Mouse (Mus musculus) embryo, embryonic 9.5 days (tissue): ENCODE data around the gene Slc51a.
"Not testable (repeated sequence)": the region's sequence is repeated elsewhere in the genome, so short reads cannot be mapped to it uniquely, and the experiment has no call there.

Experiments used
- DNase-seq: peaks from one replicate; pipeline ENCODE4 v3.0.0-alpha.2; 2017; ENCODE audit errors: extremely low spot score

Slc51a gene

DNA sequence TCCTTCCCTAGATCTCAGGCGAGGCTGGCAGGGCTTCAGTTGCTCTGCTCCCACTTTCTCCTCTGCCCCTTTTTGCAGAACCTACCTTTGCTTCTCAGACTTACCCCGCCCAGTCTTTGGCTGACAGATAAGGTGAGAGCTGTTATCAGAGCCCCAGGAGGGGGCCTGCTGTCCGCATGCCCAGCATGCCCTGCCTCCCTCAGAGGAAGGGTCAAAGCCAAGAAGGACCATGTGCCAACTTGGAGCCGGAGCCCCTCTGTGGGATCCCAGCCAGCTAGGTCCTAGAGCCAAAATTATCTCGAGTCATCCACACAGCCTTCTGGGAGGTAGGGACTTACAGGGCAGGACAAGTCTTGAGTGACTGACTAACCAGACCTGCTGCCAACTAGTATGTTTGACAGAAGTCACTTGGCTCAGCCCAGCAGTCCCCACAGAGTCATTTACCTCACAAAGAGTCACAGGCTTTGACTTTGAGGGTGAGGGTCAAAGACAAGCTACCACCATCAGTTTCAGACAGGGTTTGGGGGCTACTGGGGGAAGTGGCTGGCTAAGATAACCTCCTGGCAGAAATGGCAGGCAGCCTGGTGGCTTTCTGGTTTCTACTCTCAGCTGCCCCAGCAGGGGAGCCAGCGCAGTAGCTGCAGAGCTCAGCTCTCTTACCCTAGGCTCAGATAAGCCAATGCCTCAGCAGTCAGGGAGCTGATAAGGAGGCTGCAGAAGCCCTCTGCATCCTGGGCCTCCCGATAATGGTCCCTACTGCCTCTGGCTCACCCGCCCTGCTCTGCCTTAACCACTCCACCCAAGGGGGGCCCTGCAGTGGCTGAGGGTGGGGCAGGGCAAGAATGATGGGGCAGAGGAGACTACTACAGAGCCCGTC, 21.6 kb upstream of the Slc51a start:
- DNase-seq, result no peak

GRCm38 (mm10) chr16:32508506-32509065, 20.9 kb upstream of the Slc51a start:
- DNase-seq, result no peak

- DNase-seq, result no peak
These were observed 20.4 kb upstream of the Slc51a start for GRCm38 (mm10) chr16:32508035-32508434.

DNA sequence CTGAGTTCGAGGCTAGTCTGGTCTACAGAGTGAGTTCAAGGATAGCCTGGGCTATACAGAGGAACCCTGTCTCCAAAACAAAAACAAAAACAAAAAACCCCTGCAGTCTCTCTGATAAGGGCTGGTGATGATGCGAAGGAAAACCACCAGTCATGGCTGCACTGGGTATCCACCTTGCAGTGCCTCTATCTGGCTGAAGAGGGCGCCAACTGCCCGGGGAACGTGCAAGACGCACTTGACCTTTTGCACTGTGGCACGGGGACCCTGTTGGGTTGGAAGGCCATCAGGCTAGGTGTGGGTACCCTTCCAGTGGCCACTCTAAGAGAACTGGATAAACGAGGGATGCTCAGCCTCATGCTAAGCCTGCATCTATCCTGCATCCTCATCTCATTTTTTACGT, 19.7 kb upstream of the Slc51a start:
- DNase-seq, result peak; percentile 78

DNA sequence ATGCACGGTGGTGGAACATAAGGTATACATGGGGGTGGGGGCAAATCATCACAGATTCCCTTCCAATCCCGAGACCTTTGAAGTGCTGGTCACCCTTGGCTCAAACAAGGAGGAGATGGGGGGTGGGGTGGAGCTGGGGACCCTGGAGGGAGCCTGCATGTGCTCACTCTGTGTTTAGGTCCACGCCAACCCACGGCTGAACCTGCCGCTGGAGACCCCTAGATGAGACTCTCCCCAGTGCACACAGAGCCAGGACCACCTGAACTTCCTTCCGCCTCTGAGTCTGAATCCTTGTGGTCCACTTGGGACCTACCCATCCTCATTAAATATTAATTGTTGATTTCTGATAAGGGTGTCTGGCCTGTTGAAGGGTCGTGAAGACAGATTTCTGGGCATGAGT, 19.2 kb upstream of the Slc51a start:
- DNase-seq, result no peak

GRCm38 (mm10) chr16:32506298-32506697, 18.6 kb upstream of the Slc51a start:
- DNase-seq, result no peak

- DNase-seq, result no peak
These were observed 16.0 kb upstream of the Slc51a start for GRCm38 (mm10) chr16:32503633-32504032.

DNA sequence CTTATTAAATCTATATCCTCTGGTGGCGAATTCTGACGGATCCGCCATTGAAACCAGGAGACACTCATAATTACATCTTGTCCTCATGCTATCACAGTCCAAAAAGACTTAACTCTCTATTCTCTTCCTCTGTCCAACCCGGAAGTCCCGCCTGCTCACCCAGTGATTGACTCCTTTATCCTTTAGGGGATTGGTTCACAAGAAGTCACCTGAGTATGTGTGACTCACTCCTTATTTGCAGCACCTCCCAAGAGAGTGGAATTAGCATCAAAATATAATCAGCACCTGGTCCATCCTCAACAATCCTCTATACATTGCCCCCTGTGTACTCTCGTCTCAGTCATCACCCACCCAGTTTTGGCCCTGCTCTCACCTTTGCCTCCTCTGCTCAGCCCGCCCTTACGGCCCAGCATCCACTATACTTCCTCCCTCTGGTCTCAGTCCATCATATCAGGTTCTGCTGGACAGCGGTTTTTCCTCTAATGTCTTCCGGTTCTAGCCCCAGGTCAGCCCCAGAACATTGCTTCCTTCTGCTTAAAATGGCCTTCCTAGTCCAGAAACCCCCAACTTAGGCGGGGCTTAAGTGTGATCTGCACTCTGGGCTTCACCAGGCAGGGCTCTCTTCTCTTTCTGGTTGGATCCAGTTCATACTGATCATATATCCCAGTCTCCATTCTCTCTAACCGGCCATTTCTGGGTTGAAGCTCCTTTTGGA, 15.1 kb upstream of the Slc51a start:
- DNase-seq, result no peak

DNA sequence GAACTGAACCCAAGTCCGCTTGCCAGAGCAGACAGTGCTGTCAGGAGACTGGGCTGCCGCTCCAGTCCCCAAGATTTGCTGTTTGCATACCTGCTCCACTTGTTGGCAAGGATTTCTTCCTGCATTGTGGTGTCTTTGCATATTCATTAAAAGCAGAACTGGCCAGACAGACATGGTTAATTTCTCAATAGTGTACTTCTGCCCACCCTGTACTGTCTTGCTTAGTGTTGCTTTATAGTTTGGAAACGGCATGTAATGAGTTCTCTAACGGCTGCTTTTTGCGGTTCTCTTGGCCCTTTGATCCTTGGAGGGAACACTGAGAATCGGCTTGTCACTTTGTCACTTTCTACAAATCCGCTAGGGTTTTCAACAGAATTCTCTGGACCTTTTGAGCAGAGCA, 13.8 kb upstream of the Slc51a start:
- no peak for DNase-seq

- peak; percentile 92 for DNase-seq
These were observed 11.9 kb upstream of the Slc51a start for GRCm38 (mm10) chr16:32499430-32500037.

GRCm38 (mm10) chr16:32498996-32499395, 11.3 kb upstream of the Slc51a start:
- DNase-seq, result no peak

- no peak for DNase-seq
These were observed 8.3 kb upstream of the Slc51a start, which contains the start of gene Zdhhc19 for GRCm38 (mm10) chr16:32495965-32496364. TSS of gene Zdhhc19 (plus strand) at chr16:32496265.

GRCm38 (mm10) chr16:32494371-32494770, 6.7 kb upstream of the Slc51a start:
- not testable (repeated sequence) for DNase-seq

DNA sequence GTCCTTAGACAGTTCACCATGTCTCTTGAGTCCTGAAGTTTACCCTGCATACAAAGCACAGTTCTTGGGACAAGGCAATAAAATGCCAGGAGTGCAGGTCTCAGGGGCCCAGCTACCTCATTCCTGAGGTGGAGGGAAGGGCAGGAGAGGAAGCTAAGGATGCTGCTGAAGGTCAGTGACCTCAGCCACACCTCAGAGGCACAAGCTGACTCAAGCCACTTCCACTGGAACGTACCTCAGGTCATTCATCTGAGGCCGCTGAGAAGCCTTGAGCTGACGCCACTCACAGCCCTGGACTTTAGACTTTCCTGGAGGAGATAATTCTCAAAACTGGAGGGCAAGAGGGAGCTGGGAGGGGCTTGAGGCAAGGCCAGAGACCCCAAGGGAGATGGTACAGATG, 1.3 kb upstream of the Slc51a start:
- no peak for DNase-seq

GRCm38 (mm10) chr16:32486046-32486445, 1.6 kb downstream of the Slc51a start:
- no peak for DNase-seq

- no peak for DNase-seq
These were observed 2.5 kb downstream of the Slc51a start for GRCm38 (mm10) chr16:32485209-32485608.

- DNase-seq, result peak; percentile 51
These were observed 3.2 kb downstream of the Slc51a start for GRCm38 (mm10) chr16:32484431-32484871.

DNA sequence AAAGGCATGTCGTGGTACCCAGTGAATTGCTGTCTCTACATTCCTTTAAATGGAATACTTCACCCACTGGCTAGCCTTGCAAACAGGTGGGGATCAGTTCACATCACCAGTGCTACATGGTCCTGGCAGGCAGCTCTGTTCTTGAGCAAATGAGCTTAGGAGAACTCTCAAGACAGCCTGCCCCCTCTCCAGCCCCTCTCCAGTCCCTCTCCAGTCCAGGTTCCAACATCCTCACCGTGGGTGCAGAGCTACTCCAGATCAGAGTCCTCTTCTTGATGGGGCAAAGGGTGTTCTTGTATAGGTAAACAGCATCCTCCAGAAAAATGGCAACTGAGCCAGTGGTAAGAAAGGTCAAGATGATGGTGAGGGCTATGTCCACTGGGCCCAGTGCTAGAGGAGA, 8.3 kb downstream of the Slc51a start:
- no peak for DNase-seq

DNA sequence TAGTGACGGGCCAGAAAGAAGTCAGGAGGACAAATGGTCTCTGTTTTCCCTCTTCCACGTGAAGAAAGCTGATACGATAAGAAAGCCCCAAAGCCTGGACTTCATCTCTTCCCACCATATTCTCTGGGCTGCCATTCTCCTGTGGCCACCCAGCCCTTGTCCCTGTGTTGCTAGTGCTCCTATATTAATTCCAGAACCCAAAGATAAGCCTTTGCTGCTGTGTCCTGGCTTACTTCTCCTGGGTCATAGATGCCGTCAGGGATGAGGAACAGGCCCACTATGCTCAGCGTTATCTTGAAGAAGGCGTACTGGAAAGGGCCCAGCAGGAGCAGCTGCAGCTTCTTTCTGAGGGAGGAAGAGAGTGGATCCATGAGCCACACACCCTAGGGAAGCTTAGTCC, 10.4 kb downstream of the Slc51a start:
- no peak for DNase-seq

GRCm38 (mm10) chr16:32472276-32473015, 15.2 kb downstream of the Slc51a start:
- DNase-seq, result no peak

DNA sequence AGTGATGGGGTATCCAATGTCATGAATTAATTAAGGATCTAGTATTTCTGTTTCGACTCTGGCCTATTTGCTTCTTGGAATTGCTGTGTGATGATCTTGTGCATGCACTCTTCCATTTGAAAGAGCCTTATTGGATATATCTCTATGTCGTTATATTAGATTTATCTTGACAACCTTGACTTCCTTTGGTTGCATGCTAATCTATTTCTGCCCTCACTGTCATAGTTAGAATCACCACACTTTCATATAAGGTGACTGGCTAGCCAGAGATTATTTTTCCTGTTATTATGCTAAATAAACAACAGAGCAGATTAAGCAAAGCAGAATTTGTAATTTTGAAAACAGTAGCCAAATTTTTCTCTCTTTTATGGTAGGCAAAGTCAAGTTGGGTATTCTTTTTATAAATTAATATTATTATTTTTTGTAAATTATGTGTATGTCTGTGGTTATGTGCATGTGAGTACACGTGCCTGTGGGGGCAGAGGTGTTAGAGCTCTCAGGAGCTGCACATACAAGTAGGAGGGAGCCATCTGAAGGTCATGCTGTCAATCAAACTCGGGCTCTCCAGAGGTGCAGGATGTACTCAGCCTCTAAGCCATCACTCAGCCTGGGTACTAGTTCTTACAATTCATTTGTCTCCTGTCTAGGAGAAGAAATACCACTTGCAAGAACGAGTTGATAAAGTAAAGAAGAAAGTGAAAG, 18.1 kb downstream of the Slc51a start:
- no peak for DNase-seq
